Mouse (Mus musculus) MEL (cell line): ENCODE measurements at regions not wholly inside any gene's neighbourhood (a gene's known extent, or its start where the extent isn't known, plus 50 kb on each side); places are given as distances from the start of the nearest gene placed in this dataset.

Source experiments
- DNase-seq: peaks from one replicate; pipeline ENCODE4 v3.0.0; 2011; ENCODE audit warnings: low read depth, low spot score
- H3K27ac ChIP-seq: 2 replicates; pipeline ENCODE4 v1.5.1; 2012; ENCODE audit warnings: low read depth, mild to moderate bottlenecking, control low read depth, low read length, moderate library complexity; ENCODE audit not compliant: control insufficient read depth
- H3K27me3 ChIP-seq, 2 experiments: fragments of 150-350 bp in 1 of 2; sonication (generic) in 1 of 2; 2 replicates each; pipeline ENCODE4 v1.6.1; 2012; ENCODE audit warnings: low read length in 2 of 2, mild to moderate bottlenecking in 2 of 2, improper control_type of control experiment in 1 of 2, moderate library complexity in 1 of 2; ENCODE audit not compliant: insufficient read depth in 2 of 2, control insufficient read depth in 1 of 2
- H3K36me3 ChIP-seq, 2 experiments: 2 replicates each; pipeline ENCODE4 v1.6.1; 2012 to 2014; ENCODE audit warnings: low read length in 2 of 2, improper control_type of control experiment in 1 of 2, inconsistent platforms in 1 of 2, mild to moderate bottlenecking in 1 of 2; ENCODE audit not compliant: insufficient read depth in 2 of 2, control insufficient read depth in 1 of 2
- H3K4me1 ChIP-seq, 2 experiments: fragments of 150-350 bp in 1 of 2; sonication (generic) in 1 of 2; 2 replicates each; pipeline ENCODE4 v1.6.1; 2012; ENCODE audit warnings: low read length in 2 of 2, improper control_type of control experiment in 1 of 2, mild to moderate bottlenecking in 1 of 2; ENCODE audit not compliant: insufficient read depth in 2 of 2, control insufficient read depth in 1 of 2
- H3K4me3 ChIP-seq, 2 experiments: fragments of 150-350 bp in 1 of 2; sonication (generic) in 1 of 2; 2 replicates each; pipeline ENCODE4 v1.5.1; 2012; ENCODE audit warnings: low read depth in 2 of 2, low read length in 2 of 2, mild to moderate bottlenecking in 2 of 2, moderate library complexity in 2 of 2, control low read depth in 1 of 2, improper control_type of control experiment in 1 of 2; ENCODE audit not compliant: control insufficient read depth in 1 of 2, insufficient read depth in 1 of 2
- H3K79me2 ChIP-seq: 2 replicates; pipeline ENCODE4 v1.6.1; 2012; ENCODE audit warnings: mild to moderate bottlenecking, low read length, moderate library complexity; ENCODE audit not compliant: control insufficient read depth, poor library complexity, insufficient read depth
- H3K9ac ChIP-seq: 2 replicates; pipeline ENCODE4 v1.6.1; 2012; ENCODE audit warnings: low read depth, mild to moderate bottlenecking, control low read depth, low read length, moderate library complexity; ENCODE audit not compliant: control insufficient read depth, poor library complexity, severe bottlenecking
- H3K9me3 ChIP-seq: fragments of 150-350 bp; sonication (generic); replicated peaks from 2 replicates; pipeline ENCODE4 v1.6.1; 2012; ENCODE audit warnings: mild to moderate bottlenecking, low read length, improper control_type of control experiment, moderate library complexity; ENCODE audit not compliant: insufficient read depth
- BHLHE40 ChIP-seq: IDR thresholded peaks from 2 replicates; pipeline ENCODE4 v1.6.1; 2012; ENCODE audit warnings: low read depth, mild to moderate bottlenecking, inconsistent platforms, low read length, improper control_type of control experiment, borderline replicate concordance
- CHD1 ChIP-seq: IDR thresholded peaks from 2 replicates; pipeline ENCODE4 v1.6.1; 2012; ENCODE audit warnings: low read depth, mild to moderate bottlenecking, inconsistent platforms, low read length, improper control_type of control experiment
- CHD2 ChIP-seq: IDR thresholded peaks from 2 replicates; pipeline ENCODE4 v1.6.1; 2011; ENCODE audit warnings: low read length, improper control_type of control experiment
- CTCF ChIP-seq, 3 experiments: IDR thresholded peaks in 2 of 3; conservative IDR thresholded peaks in 1 of 3; 2 replicates each; pipeline ENCODE4 v1.5.1; 2011 to 2012; ENCODE audit warnings: low read length in 3 of 3, low read depth in 2 of 3, mild to moderate bottlenecking in 2 of 3, improper control_type of control experiment in 1 of 3, inconsistent platforms in 1 of 3, mixed read lengths in 1 of 3, moderate library complexity in 1 of 3; ENCODE audit not compliant: control insufficient read depth in 1 of 3, insufficient read depth in 1 of 3, poor library complexity in 1 of 3, severe bottlenecking in 1 of 3
- E2F4 ChIP-seq: IDR thresholded peaks from 2 replicates; pipeline ENCODE4 v1.6.1; 2011; ENCODE audit warnings: low read depth, low read length, improper control_type of control experiment, borderline replicate concordance
- GABPA ChIP-seq: IDR thresholded peaks from 2 replicates; pipeline ENCODE4 v1.6.1; 2012; ENCODE audit warnings: low read depth, mild to moderate bottlenecking, inconsistent platforms, low read length, improper control_type of control experiment, moderate library complexity
- GATA1 ChIP-seq: IDR thresholded peaks from 2 replicates; pipeline ENCODE4 v1.6.1; 2011; ENCODE audit warnings: low read depth, low read length, improper control_type of control experiment
- HCFC1 ChIP-seq: IDR thresholded peaks from 2 replicates; pipeline ENCODE4 v1.6.1; 2012; ENCODE audit warnings: low read depth, mild to moderate bottlenecking, inconsistent platforms, low read length, improper control_type of control experiment, moderate library complexity
- MAFK ChIP-seq: IDR thresholded peaks from 2 replicates; pipeline ENCODE4 v1.6.1; 2011; ENCODE audit warnings: low read depth, mild to moderate bottlenecking, low read length, improper control_type of control experiment, borderline replicate concordance
- MAZ ChIP-seq: IDR thresholded peaks from 2 replicates; pipeline ENCODE4 v1.6.1; 2012; ENCODE audit warnings: low read depth, mild to moderate bottlenecking, inconsistent platforms, low read length, improper control_type of control experiment
- MXI1 ChIP-seq: IDR thresholded peaks from 2 replicates; pipeline ENCODE4 v1.6.1; 2011; ENCODE audit warnings: mild to moderate bottlenecking, low read depth, low read length, improper control_type of control experiment
- MYC ChIP-seq: IDR thresholded peaks from 2 replicates; pipeline ENCODE4 v1.6.1; 2011; ENCODE audit warnings: low read depth, mild to moderate bottlenecking, low read length, improper control_type of control experiment, moderate library complexity
- TAL1 ChIP-seq: IDR thresholded peaks from 2 replicates; pipeline ENCODE4 v1.6.1; 2012; ENCODE audit warnings: mild to moderate bottlenecking, inconsistent platforms, low read length, moderate library complexity, mixed read lengths
- TBP ChIP-seq: IDR thresholded peaks from 2 replicates; pipeline ENCODE4 v1.8.0; 2011; ENCODE audit warnings: low read depth, low read length, improper control_type of control experiment
- TCF12 ChIP-seq: IDR thresholded peaks from 2 replicates; pipeline ENCODE4 v1.6.1; 2014; ENCODE audit warnings: low read depth, mild to moderate bottlenecking, inconsistent platforms, low read length, improper control_type of control experiment, moderate library complexity
- UBTF ChIP-seq: IDR thresholded peaks from 2 replicates; pipeline ENCODE4 v1.6.1; 2012; ENCODE audit warnings: low read depth, mild to moderate bottlenecking, inconsistent platforms, low read length, improper control_type of control experiment, moderate library complexity, borderline replicate concordance; ENCODE audit not compliant: insufficient read depth
- USF2 ChIP-seq, 2 experiments: IDR thresholded peaks; 2 replicates each; pipeline ENCODE4 v1.6.1; 2011 to 2012; ENCODE audit warnings: improper control_type of control experiment in 2 of 2, low read length in 2 of 2, borderline replicate concordance in 1 of 2, inconsistent platforms in 1 of 2, low read depth in 1 of 2, mild to moderate bottlenecking in 1 of 2; ENCODE audit not compliant: insufficient read depth in 1 of 2
- ZKSCAN1 ChIP-seq: IDR thresholded peaks from 2 replicates; pipeline ENCODE4 v1.6.1; 2012; ENCODE audit warnings: low read depth, mild to moderate bottlenecking, inconsistent platforms, low read length, improper control_type of control experiment, moderate library complexity
- ZMIZ1 ChIP-seq: IDR thresholded peaks from 2 replicates; pipeline ENCODE4 v1.6.1; 2012; ENCODE audit warnings: low read depth, mild to moderate bottlenecking, inconsistent platforms, low read length, improper control_type of control experiment, moderate library complexity
- ZNF384 ChIP-seq: IDR thresholded peaks from 2 replicates; pipeline ENCODE4 v1.6.1; 2012; ENCODE audit warnings: low read depth, mild to moderate bottlenecking, inconsistent platforms, low read length, improper control_type of control experiment

DNA sequence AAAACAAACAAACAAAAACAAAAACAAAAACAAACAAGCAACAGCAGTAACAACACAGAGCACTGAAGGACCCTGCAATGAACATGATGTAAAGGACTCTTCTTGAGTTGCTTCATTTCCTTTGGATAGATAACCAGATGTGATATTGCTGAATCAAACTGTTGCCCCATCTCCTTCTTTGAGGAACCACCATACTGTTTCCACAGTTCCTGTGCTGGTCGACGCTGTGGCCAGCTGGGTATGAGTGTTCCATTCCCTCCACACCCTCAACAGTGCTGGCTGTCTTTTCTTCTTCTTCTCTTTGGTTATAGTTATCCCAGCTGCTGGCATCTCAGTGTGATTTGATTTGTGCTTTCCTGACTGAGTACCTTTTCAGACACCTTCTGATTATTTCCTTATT lies 152.3 kb downstream of the Mterf1b start:
- no peaks in the 10 kb centered on the region for H3K4me1 ChIP-seq
- TF ChIP-seq CHD2 (no peak), MXI1 (no peak), HCFC1 (no peak), ZKSCAN1 (no peak), ZMIZ1 (no peak), TBP (no peak), TCF12 (no peak), GATA1 (no peak), E2F4 (no peak), TAL1 (no peak), ZNF384 (no peak), CTCF (IDR thresholded peaks at IDR 0.05 in 2 of 3, conservative IDR thresholded peaks at IDR 0.05 in 1 of 3; ENCODE audit: control insufficient read depth in 1 of 3, insufficient read depth in 1 of 3, low read depth in 2 of 3, low read length in 3 of 3, poor library complexity in 1 of 3, severe bottlenecking in 1 of 3) (no peak), UBTF (no peak), MAZ (no peak), USF2 (IDR thresholded peaks at IDR 0.05; ENCODE audit: borderline replicate concordance in 1 of 2, insufficient read depth in 1 of 2, low read depth in 1 of 2, low read length in 2 of 2) (no peak), GABPA (no peak), MAFK (no peak)
- TF ChIP-seq, all 39 proteins: peak for 0
- DNase-seq: no peak
- Histone ChIP-seq H3K79me2 (no peaks in the 10 kb centered on the region), H3K36me3 (no peaks in the 10 kb centered on the region), H3K27ac (no peak overlapping the region), H3K9ac (no peak overlapping the region), H3K4me3 (no peak overlapping the region), H3K27me3 (no peaks in the 10 kb centered on the region), H3K9me3 (no peaks in the 10 kb centered on the region)

DNA sequence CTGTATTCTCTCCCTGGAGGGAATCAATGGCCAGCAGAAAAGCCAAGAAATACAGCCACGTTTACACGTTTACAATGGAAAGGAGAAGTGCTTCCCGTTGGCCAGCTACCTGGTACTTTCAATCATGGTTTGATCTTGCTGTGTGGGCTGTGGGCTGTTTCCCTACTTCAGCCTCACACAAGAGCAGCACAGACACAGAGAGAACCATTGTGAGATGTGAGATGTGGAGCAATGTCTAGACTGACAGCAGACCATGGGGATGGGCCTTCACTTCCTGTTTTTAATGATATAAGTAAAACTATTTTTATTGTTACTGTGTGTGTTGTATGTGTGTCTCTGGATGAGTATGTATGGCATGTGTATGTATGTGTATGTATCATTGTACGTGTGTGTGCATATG lies 156.2 kb downstream of the Mterf1b start:
- no peak overlapping the region for H3K4me3 ChIP-seq
- H3K9ac ChIP-seq: no peak overlapping the region
- no peaks in the 10 kb centered on the region for H3K9me3 ChIP-seq
- H3K79me2 ChIP-seq: no peaks in the 10 kb centered on the region
- H3K4me1 ChIP-seq: no peaks in the 10 kb centered on the region
- H3K36me3 ChIP-seq: no peaks in the 10 kb centered on the region
- no peak overlapping the region for H3K27ac ChIP-seq
- no peaks in the 10 kb centered on the region for H3K27me3 ChIP-seq
- TF ChIP-seq GATA1: no peak
- no peak for TF ChIP-seq BHLHE40
- TF ChIP-seq MYC: no peak
- TF ChIP-seq CHD1: no peak
- DNase-seq: no peak
